Mouse (Mus musculus): ENCODE measurements around the gene Slc35b1. TPM values are rescaled to one million over a fixed set of nuclear protein-coding genes. Genes with fewer than 3 reads are reported as not detected.

Gene Slc35b1
- polyA plus RNA-seq, 1 experiment: 5.7 TPM

GRCm38 (mm10) chr11:95401568-95401967, 17.1 kb downstream of the Slc35b1 start:
- TF ChIP-seq GATA1 (IDR thresholded peaks at IDR 0.05; ENCODE audit: low read length): no peak

- no peak for TF ChIP-seq GATA1 (IDR thresholded peaks at IDR 0.05; ENCODE audit: low read length)
These were observed 17.7 kb downstream of the Slc35b1 start for GRCm38 (mm10) chr11:95402196-95402595.

- no peak for TF ChIP-seq GATA1 (IDR thresholded peaks at IDR 0.05; ENCODE audit: low read length)
These were observed 18.2 kb downstream of the Slc35b1 start for GRCm38 (mm10) chr11:95402658-95403101.

GRCm38 (mm10) chr11:95403382-95404340, 19.2 kb downstream of the Slc35b1 start:
- TF ChIP-seq GATA1 (IDR thresholded peaks at IDR 0.05; ENCODE audit: low read length): no peak

- TF ChIP-seq GATA1 (IDR thresholded peaks at IDR 0.05; ENCODE audit: low read length): no peak
These were observed 21.3 kb downstream of the Slc35b1 start for GRCm38 (mm10) chr11:95405771-95406170.

- no peak for TF ChIP-seq GATA1 (IDR thresholded peaks at IDR 0.05; ENCODE audit: low read length)
These were observed 25.1 kb downstream of the Slc35b1 start for GRCm38 (mm10) chr11:95409450-95410112.

- no peak for TF ChIP-seq GATA1 (IDR thresholded peaks at IDR 0.05; ENCODE audit: low read length)
These were observed 27.0 kb downstream of the Slc35b1 start for GRCm38 (mm10) chr11:95411453-95412013.

- TF ChIP-seq GATA1 (IDR thresholded peaks at IDR 0.05; ENCODE audit: low read length): no peak
These were observed 28.1 kb downstream of the Slc35b1 start for GRCm38 (mm10) chr11:95412615-95413014.

- no peak for TF ChIP-seq GATA1 (IDR thresholded peaks at IDR 0.05; ENCODE audit: low read length)
These were observed 29.4 kb downstream of the Slc35b1 start, which contains the start of gene Spop for GRCm38 (mm10) chr11:95413641-95414535. Spop (plus strand) TSS chr11:95414080.

- TF ChIP-seq GATA1 (IDR thresholded peaks at IDR 0.05; ENCODE audit: low read length): no peak
These were observed 30.2 kb downstream of the Slc35b1 start for GRCm38 (mm10) chr11:95414536-95415161.

GRCm38 (mm10) chr11:95415931-95416330, 31.4 kb downstream of the Slc35b1 start:
- TF ChIP-seq GATA1 (IDR thresholded peaks at IDR 0.05; ENCODE audit: low read length): no peak

- TF ChIP-seq GATA1 (IDR thresholded peaks at IDR 0.05; ENCODE audit: low read length): no peak
These were observed 32.8 kb downstream of the Slc35b1 start for GRCm38 (mm10) chr11:95417341-95417740.

- no peak for TF ChIP-seq GATA1 (IDR thresholded peaks at IDR 0.05; ENCODE audit: low read length)
These were observed 36.5 kb downstream of the Slc35b1 start for GRCm38 (mm10) chr11:95420880-95421435.

- TF ChIP-seq GATA1 (IDR thresholded peaks at IDR 0.05; ENCODE audit: low read length): no peak
These were observed 39.0 kb downstream of the Slc35b1 start for GRCm38 (mm10) chr11:95423505-95423904.

Measured in G1E-ER4 (cell line).